Mouse (Mus musculus): ENCODE measurements at regions not wholly inside any gene's neighbourhood (a gene's known extent, or its start where the extent isn't known, plus 50 kb on each side); places are given as distances from the start of the nearest gene placed in this dataset.
A peak's percentile ranks its signal among the peaks of the same experiment; 100 is the strongest.

DNA sequence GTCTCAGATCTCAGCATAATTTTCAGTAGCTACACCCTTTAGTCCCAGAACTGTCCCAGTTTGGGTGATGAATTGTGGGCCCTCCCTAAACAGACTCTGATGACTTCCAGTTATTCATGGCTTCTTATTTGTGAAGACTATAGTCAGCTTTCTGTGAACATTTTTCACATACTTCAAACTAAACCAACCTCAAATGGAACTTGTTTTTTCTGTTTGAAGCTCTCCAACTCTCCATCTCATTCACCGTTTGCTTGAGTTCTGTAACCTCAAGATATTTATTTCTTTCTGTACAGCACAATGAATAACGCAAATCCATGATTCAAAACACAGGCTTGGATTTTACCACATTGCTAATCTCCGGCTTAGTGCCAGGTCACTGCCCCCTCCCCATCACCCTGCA lies 453.4 kb downstream of the Plcl1 start:
- no peaks in the 10 kb centered on the region for H3K27me3 ChIP-seq (ENCODE audit: control insufficient read depth, insufficient read depth, low read length)
- WGBS: 75% methylated on average over 3 of the region's 3 CpGs

DNA sequence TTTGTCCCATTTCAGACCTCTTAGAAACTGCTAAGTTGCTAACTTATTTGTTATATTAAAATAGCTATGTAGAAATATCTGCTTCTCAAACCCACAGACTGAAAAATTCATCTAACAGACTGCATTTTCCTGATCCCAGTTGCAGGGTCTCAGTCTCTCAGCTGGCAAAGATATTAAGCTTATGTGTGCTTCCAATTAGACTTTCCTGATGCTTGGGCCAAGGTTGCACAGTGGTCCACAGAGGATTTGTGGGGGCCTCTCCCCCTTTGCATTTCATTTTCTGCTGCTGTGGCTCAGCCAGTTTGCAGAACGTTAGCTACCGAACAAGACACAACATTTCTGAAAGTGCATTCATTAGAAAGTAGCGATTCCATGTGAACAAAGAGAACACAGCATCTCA lies 457.4 kb downstream of the Plcl1 start:
- no peak overlapping the region for H3K27ac ChIP-seq (replicated peaks; ENCODE audit: insufficient read depth, low read depth, low read length)
- H3K4me3 ChIP-seq (ENCODE audit: insufficient read depth, low read depth, low read length): no peak overlapping the region
- no peaks in the 10 kb centered on the region for H3K79me2 ChIP-seq (ENCODE audit: control insufficient read depth, insufficient read depth, low read length)
- no peaks in the 10 kb centered on the region for H3K36me3 ChIP-seq (ENCODE audit: control insufficient read depth, insufficient read depth, low read length)
- WGBS: 73% methylated on average over 3 of the region's 3 CpGs
- H3K9ac ChIP-seq (ENCODE audit: low read depth, low read length): no peak overlapping the region
- TF ChIP-seq POLR2A (IDR thresholded peaks at IDR 0.05; ENCODE audit: extremely low read depth, insufficient read depth, low read length) (no peak), CTCF (IDR thresholded peaks at IDR 0.05; ENCODE audit: low read depth, low read length) (no peak)
- no peak for DNase-seq (ENCODE audit: extremely low read depth, low read depth, low spot score)
- H3K4me1 ChIP-seq (ENCODE audit: control insufficient read depth, insufficient read depth, low read length): no peaks in the 10 kb centered on the region
- H3K27me3 ChIP-seq (ENCODE audit: control insufficient read depth, insufficient read depth, low read length): no peaks in the 10 kb centered on the region

More for the DNA sequence above, 453.4 kb downstream of the Plcl1 start:
- TF ChIP-seq POLR2A (IDR thresholded peaks at IDR 0.05; ENCODE audit: extremely low read depth, insufficient read depth, low read length) (no peak), CTCF (IDR thresholded peaks at IDR 0.05; ENCODE audit: low read depth, low read length) (no peak)
- no peak overlapping the region for H3K27ac ChIP-seq (replicated peaks; ENCODE audit: insufficient read depth, low read depth, low read length)
- no peaks in the 10 kb centered on the region for H3K79me2 ChIP-seq (ENCODE audit: control insufficient read depth, insufficient read depth, low read length)
- no peaks in the 10 kb centered on the region for H3K4me1 ChIP-seq (ENCODE audit: control insufficient read depth, insufficient read depth, low read length)
- no peak overlapping the region for H3K9ac ChIP-seq (ENCODE audit: low read depth, low read length)
- no peaks in the 10 kb centered on the region for H3K36me3 ChIP-seq (ENCODE audit: control insufficient read depth, insufficient read depth, low read length)
- DNase-seq (ENCODE audit: extremely low read depth, low read depth, low spot score): no peak
- H3K4me3 ChIP-seq (ENCODE audit: insufficient read depth, low read depth, low read length): no peak overlapping the region

DNA sequence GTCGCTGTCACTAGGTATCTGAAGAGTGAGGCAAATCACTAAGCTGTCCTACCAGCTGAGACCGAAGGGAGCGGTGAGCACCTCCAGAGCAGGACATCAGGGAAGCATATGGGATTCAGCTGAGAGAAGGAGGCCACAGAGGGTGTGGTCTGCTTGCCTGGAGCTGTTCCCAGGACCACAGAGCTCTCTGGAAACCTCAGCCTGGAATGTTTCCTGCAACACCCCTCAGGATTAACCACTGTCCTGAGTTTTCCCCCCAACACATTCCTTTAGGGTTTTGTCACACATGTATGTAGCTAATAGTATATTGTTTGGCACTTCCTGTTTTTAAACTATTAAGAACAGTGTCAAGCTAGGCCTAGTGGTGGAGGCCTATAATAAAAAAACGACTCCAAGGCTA lies 459.6 kb downstream of the Plcl1 start:
- Histone ChIP-seq H3K27me3 (ENCODE audit: control insufficient read depth, insufficient read depth, low read length) (no peaks in the 10 kb centered on the region), H3K36me3 (ENCODE audit: control insufficient read depth, insufficient read depth, low read length) (no peaks in the 10 kb centered on the region), H3K4me3 (ENCODE audit: insufficient read depth, low read depth, low read length) (no peak overlapping the region), H3K4me1 (ENCODE audit: control insufficient read depth, insufficient read depth, low read length) (no peaks in the 10 kb centered on the region), H3K27ac (replicated peaks; ENCODE audit: insufficient read depth, low read depth, low read length) (no peak overlapping the region), H3K79me2 (ENCODE audit: control insufficient read depth, insufficient read depth, low read length) (no peaks in the 10 kb centered on the region), H3K9ac (ENCODE audit: low read depth, low read length) (no peak overlapping the region)
- DNase-seq (ENCODE audit: extremely low read depth, low read depth, low spot score): no peak
- WGBS: 64% methylated on average over 4 of the region's 4 CpGs
- no peak for TF ChIP-seq CTCF (IDR thresholded peaks at IDR 0.05; ENCODE audit: low read depth, low read length)
- TF ChIP-seq POLR2A (IDR thresholded peaks at IDR 0.05; ENCODE audit: extremely low read depth, insufficient read depth, low read length): no peak

DNA sequence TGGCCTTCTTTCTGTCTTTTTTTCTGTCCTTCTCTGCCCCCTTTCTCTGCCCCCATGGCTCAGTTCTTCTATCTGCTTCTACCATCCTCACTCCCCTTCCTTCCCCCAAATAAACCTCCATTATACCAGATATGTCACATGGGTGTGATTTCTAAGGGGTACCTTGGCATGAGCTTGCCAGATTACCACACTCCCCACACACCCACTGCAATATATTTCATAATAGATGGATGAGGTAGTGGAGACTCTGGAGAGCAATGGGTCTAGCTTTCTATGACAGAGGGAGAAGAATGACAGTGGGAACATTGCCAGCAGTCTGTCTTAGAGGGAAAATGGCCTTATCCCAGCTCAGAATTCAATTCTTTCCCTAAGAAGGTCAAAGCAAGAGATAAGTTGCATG lies 461.0 kb downstream of the Plcl1 start:
- Histone ChIP-seq H3K79me2 (ENCODE audit: control insufficient read depth, insufficient read depth, low read length) (no peaks in the 10 kb centered on the region), H3K4me1 (ENCODE audit: control insufficient read depth, insufficient read depth, low read length) (no peaks in the 10 kb centered on the region), H3K36me3 (ENCODE audit: control insufficient read depth, insufficient read depth, low read length) (no peaks in the 10 kb centered on the region), H3K9ac (ENCODE audit: low read depth, low read length) (no peak overlapping the region), H3K27ac (replicated peaks; ENCODE audit: insufficient read depth, low read depth, low read length) (no peak overlapping the region), H3K27me3 (ENCODE audit: control insufficient read depth, insufficient read depth, low read length) (no peaks in the 10 kb centered on the region), H3K4me3 (ENCODE audit: insufficient read depth, low read depth, low read length) (no peak overlapping the region)
- no peak for TF ChIP-seq CTCF (IDR thresholded peaks at IDR 0.05; ENCODE audit: low read depth, low read length)
- TF ChIP-seq POLR2A (IDR thresholded peaks at IDR 0.05; ENCODE audit: extremely low read depth, insufficient read depth, low read length): no peak
- no peak for DNase-seq (ENCODE audit: extremely low read depth, low read depth, low spot score)

DNA sequence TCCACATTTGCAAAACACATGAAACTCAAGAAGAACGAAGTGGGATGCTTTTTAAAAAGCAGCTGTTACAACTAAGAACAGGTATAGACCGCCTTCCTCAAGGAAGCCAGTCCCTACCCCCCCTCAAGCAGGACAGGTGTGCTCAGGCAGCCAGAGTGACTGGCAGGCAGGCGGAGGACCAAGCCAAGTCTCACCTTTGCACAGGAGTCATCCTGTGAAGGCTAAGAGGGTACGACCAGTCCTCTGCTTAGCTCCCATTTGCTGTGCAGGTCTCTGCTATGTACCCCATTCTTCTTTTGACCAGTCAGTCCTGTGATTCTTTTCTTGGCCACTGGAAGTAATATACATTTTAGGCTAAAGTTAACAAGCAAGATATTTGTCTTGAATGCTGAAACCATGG lies 467.9 kb downstream of the Plcl1 start:
- Histone ChIP-seq H3K4me1 (ENCODE audit: control insufficient read depth, insufficient read depth, low read length) (no peaks in the 10 kb centered on the region), H3K27me3 (ENCODE audit: control insufficient read depth, insufficient read depth, low read length) (no peaks in the 10 kb centered on the region), H3K4me3 (ENCODE audit: insufficient read depth, low read depth, low read length) (no peak overlapping the region), H3K27ac (replicated peaks; ENCODE audit: insufficient read depth, low read depth, low read length) (no peak overlapping the region), H3K36me3 (ENCODE audit: control insufficient read depth, insufficient read depth, low read length) (no peaks in the 10 kb centered on the region), H3K9ac (ENCODE audit: low read depth, low read length) (no peak overlapping the region), H3K79me2 (ENCODE audit: control insufficient read depth, insufficient read depth, low read length) (no peaks in the 10 kb centered on the region)
- TF ChIP-seq POLR2A (IDR thresholded peaks at IDR 0.05; ENCODE audit: extremely low read depth, insufficient read depth, low read length): no peak
- TF ChIP-seq CTCF (IDR thresholded peaks at IDR 0.05; ENCODE audit: low read depth, low read length): no peak
- 82% methylated on average over 4 of the region's 4 CpGs for WGBS
- DNase-seq (ENCODE audit: extremely low read depth, low read depth, low spot score): no peak

DNA sequence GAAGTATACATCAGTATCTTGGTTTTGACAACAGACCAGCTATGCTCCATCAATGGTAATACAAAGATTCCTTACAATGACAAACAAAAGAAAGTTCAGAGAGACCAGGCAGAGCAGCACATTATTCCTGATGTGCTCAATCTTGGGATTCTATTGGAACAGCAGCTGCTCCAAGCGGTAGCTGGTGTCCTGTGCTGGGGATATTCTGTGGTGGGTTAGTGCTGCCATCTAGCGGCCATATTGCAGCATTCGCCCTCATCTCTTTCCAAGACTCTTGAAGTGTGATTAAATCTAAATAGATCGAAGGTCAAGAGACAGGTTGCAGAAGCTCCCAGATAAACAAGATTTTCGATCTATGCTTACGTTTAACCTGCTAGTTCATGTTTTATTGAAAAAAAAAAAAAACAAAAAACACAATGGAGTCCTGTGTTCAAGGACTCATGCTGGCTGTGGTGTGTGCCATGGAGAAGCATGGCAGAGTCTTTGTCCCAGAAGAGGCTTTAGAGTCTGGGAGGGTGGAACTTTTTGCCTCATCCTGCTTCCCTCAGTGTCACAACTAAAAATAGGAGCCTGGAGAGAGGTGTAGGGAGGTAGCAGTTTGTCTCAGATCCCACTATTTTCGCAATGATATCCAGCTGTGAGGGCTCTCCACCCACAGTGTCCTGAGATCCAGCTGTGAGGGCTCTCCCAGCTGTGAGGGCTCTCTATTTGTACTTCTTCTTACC lies 468.6 kb downstream of the Plcl1 start:
- 8% methylated on average over 7 of the region's 7 CpGs for WGBS
- H3K9ac ChIP-seq (ENCODE audit: low read depth, low read length): no peak overlapping the region
- H3K4me3 ChIP-seq (ENCODE audit: insufficient read depth, low read depth, low read length): no peak overlapping the region
- TF ChIP-seq CTCF (IDR thresholded peaks at IDR 0.05; ENCODE audit: low read depth, low read length) (peak; percentile 82), POLR2A (IDR thresholded peaks at IDR 0.05; ENCODE audit: extremely low read depth, insufficient read depth, low read length) (no peak)
- no peaks in the 10 kb centered on the region for H3K27me3 ChIP-seq (ENCODE audit: control insufficient read depth, insufficient read depth, low read length)
- no peak overlapping the region for H3K27ac ChIP-seq (replicated peaks; ENCODE audit: insufficient read depth, low read depth, low read length)
- no peaks in the 10 kb centered on the region for H3K4me1 ChIP-seq (ENCODE audit: control insufficient read depth, insufficient read depth, low read length)
- no peaks in the 10 kb centered on the region for H3K36me3 ChIP-seq (ENCODE audit: control insufficient read depth, insufficient read depth, low read length)
- DNase-seq (ENCODE audit: extremely low read depth, low read depth, low spot score): peak; percentile 56
- no peaks in the 10 kb centered on the region for H3K79me2 ChIP-seq (ENCODE audit: control insufficient read depth, insufficient read depth, low read length)
